Mouse (Mus musculus) heart, adult 18-20 months (tissue): ENCODE measurements at regions not wholly inside any gene's neighbourhood (a gene's known extent, or its start where the extent isn't known, plus 50 kb on each side); places are given as distances from the start of the nearest gene placed in this dataset.

Experiments used
- DNase-seq, 2 experiments: peaks; one replicate each; pipeline ENCODE4 v3.0.0; 2021 to 2022; ENCODE audit warnings: mixed read lengths in 1 of 2

- no peak for DNase-seq
Observed at GRCm38 (mm10) chr1:142055207-142055606, 1585.3 kb upstream of the B3galt2 start.
